Mouse (Mus musculus): ENCODE measurements at regions not wholly inside any gene's neighbourhood (a gene's known extent, or its start where the extent isn't known, plus 50 kb on each side); places are given as distances from the start of the nearest gene placed in this dataset.
A peak's percentile ranks its signal among the peaks of the same experiment; 100 is the strongest.

DNA sequence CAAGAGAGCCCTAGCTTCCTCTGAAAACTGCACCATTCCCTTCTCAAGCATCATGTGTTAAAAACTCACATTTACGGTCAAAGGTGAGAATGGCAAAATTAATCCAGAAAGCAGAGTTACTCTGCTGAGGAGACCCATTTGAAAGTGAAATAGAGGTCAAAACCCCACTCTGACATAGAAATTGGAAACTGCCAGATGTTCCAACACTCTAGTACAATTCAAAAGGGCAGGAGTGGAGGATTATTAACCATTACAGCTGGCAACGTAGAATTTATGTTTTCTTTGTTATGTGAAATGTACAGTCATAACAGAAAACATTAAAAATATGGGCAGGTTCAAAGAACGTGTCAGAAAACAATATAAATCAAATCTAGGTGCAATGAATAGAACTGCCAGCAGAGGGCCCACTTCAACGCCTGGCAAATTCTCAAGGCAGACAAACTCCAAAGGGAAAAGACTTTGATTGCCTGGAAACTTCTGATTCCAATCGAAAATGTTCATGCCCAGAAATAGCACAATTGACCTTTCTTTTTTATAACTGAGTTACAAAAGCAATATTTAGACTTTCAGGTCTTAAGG, 54.2 kb upstream of the Rfpl4b start:
- DNase-seq, result peak; percentile 15 to 27

- DNase-seq, result no peak
Measured at GRCm38 (mm10) chr10:38879271-38879670, 57.7 kb upstream of the Rfpl4b start.

DNA sequence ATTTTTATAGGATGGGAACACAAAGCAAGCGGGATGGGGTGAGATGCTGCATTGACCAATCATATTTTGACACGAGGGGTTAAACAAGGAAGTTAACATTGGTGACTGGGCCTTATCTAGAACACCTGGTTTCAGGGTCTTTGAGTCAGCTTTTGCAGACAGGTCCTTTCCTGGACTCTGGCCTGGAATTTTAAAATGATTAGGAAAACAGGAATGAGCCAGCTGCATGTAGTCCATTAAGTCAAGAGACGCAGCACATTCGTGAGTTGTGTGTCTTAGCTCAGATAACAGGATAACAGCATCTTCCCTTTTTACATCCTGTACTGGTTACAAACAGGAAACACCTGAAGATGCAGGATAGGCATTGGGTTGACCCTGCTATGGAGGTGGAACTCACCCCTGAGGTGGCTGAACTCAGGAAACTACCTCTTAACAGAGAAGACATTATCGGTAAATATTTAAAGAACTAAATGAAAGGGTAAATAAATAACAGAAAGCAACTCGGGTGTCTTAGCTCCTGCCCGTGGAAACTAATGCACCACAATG, 59.1 kb upstream of the Rfpl4b start:
- no peak for DNase-seq

GRCm38 (mm10) chr10:38882154-38882553, 60.6 kb upstream of the Rfpl4b start:
- no peak for DNase-seq

DNA sequence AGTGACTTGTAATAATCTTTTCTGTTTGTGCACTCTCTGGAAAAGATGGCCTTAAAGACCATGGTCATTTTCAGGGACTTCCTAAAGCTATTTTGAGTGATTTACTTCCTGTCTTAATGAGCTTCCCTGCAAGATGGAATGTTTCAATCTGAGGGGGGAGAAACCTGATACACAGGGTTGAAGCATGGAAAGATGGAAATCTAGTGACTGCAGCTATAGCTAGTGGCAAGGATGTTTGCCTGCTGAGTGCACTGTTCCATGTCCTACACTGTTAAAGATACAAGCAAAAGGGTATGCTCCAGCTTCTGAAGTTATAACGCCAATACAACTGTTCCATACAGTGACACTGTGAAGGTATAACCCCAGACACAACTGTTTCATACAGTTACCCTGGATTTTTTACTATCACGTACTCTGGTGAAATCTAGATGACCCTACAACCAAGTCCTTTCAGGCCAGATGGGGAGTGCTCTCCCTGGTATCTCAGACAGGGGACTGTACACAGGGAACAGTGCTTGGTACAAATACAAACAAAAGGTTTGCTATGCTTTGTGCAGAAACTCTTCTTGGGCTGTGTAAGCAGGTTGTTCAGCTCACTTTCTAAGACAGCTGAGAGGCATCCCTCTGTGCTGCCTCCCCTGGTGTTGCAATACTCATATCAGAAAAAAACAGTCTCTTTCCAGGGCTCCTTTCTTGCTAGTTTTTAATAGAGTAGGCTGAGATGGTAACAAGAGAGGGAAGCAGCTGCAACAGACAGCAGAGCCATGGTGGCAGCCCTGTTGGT, 62.4 kb upstream of the Rfpl4b start:
- DNase-seq, result no peak

DNA sequence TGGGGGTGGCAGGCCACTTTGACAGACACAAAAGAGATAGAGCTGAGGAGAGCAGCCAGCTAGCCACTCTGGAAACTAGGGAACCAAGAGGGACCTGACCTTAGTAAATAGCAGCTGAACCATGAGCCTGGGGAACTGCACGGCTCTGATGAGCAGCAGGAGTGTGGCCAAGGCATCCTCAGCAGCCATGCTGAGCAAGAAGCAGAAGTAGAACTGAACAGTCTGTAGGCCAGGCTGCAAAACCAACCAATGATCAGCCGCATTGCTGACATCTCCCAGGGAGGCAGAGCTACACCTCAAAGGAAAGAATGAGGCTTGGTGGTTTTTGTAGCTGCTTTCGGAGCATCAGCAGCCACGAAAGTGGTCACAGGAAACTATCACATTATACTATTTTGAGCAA, 63.1 kb upstream of the Rfpl4b start:
- no peak for DNase-seq

DNA sequence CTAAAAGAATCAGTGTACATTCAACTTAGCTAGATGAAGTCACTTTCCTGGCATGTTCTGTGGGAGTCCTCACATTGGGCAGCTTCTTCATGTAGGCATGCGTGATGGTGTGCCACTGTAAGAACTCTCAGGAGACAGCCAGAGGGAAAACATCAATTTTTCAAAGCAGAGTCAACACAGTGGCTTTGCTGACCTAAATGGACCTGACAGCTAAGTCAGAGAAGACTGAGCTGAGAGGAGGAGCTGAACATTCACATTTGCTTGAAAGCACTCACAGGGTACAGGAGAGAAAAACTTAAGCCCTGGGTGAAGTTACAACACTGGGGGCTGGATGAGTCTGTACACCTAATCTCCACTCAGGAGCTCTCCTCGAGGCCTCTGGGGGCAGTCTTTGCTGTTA, 64.9 kb upstream of the Rfpl4b start:
- DNase-seq, result no peak

- no peak for DNase-seq
Measured at GRCm38 (mm10) chr10:38887896-38888295, 66.3 kb upstream of the Rfpl4b start.

- no peak for DNase-seq
Measured at GRCm38 (mm10) chr10:38894706-38895105, 70.6 kb upstream of the Lama4 start.

DNA sequence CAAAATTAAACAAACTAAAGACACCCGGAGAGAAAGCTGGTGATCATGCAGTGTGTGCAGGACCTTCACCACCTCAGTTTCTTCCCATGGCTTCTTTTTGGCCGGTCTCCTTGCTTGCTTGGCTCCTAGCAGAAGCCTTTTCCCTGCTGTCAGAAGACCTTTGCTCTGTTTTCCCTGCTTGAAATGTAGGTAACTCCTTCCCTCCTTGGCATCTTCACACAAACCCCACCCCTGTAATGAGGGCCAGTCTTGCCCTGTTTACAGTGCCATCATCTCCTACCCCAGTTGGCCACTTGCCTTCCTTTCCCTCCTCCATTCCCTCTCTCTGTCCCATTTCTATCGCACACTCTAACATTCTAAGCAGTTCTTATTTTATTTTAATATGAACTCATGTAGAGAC, 69.7 kb upstream of the Lama4 start:
- DNase-seq, result no peak

DNA sequence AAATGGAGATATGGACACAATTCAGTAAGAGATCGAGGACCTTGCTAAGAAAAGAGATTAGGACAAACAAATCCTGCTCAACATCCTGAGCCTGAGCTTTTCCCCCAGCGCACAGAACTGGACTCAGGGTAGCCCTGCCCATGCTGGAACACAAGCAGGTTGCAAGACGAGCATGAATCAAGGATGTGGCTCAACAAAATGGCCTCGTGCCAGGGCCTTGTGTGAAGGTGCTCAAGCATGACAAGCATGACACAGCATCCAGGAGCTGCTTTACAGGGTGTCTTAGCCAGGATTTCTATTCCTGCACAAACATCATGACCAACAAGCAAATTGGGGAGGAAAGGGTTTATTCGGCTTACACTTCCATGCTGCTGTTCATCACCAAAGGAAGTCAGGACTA, 67.7 kb upstream of the Lama4 start:
- no peak for DNase-seq

- DNase-seq, result no peak
Measured at GRCm38 (mm10) chr10:38906121-38906520, 59.2 kb upstream of the Lama4 start.

DNA sequence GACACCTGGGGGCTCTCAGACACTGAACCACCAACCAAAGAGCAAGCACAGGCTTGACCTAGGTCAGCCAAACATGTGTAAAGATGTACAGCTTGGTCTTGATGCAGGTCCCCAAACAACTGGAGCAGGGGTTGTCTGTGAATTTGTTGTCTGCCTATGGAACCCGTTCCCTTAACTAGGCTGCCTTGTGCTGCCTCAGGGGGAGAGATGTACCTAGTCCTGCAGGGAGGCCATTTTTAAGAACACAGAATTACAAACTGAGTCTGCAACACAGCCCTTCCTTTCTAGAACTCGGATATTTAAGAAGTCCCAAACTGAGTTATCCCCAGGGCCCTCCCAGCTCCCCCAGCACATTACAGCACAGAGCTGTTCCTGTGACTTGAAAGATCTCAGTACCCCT, 57.5 kb upstream of the Lama4 start:
- no peak for DNase-seq

DNA sequence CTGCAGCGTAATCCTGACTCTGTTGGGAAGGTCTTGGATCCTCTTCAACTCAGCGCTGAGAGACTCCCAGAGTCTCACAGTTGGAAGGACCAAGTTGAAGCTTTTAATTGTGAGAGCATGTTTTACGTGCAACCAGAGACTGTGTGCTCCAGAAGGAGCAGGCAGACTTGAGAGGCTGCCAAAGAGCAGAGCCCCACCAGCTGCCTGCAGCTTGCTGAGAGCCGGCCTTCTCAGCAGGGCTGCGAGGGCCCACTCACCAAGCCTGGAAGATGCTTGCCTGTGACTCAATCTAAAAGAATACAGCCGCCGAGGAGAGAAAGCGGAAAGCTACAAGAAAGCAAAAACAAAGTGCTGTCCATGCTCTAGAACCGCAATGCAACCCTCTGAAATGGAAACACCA, 57.0 kb upstream of the Lama4 start:
- DNase-seq, result peak; percentile 53 to 57

DNA sequence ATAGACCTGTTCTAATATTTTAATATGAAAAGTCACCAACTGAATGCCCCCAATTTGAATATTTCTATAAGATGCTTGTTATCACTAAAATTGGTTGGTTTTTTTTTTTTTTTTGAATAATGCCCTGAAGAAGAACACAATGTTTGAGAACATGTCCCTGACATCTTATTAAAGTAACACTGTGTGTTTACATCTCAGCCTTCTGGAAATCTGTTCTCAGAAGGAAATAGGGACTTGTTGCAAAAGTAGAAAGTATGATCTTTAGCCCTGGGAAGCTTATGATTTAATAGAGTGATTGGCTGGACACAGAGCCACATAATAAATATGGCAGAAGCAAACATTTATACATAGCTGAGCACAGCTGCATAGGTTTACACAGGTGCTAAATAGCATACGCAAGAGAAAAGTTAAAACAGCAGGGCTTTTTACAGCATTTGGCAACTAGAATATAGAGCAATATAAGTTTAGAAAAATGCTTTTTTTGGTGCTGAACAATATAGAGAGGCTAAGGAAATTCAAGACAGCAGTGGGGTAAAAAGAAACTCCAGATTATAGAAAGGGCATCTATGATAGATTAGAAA, 56.1 kb upstream of the Lama4 start:
- DNase-seq, result no peak

GRCm38 (mm10) chr10:38909843-38910242, 55.5 kb upstream of the Lama4 start:
- DNase-seq, result no peak

- DNase-seq, result no peak
Measured at GRCm38 (mm10) chr10:38913013-38913412, 52.3 kb upstream of the Lama4 start.

All from layer of hippocampus, postnatal 36 days (tissue).